Mouse (Mus musculus) midbrain, embryonic 15.5 days (tissue): ENCODE results near the gene Dkc1. TPM values are rescaled to one million over a fixed set of nuclear protein-coding genes. Genes with fewer than 3 reads are reported as not detected.

Experiments
- ATAC-seq: fragments of 200-750 bp; cut with Nextera tagmentation; replicated peaks from 2 replicates; pipeline ENCODE4 v1.8.0; 2017; ENCODE audit warnings: moderate TSS enrichment
- H3K27ac ChIP-seq: fragments of 300-500 bp; sonication (generic); 2 replicates; pipeline ENCODE4 v1.5.1; 2015; ENCODE audit warnings: mild to moderate bottlenecking, inconsistent platforms
- H3K27me3 ChIP-seq: fragments of 300-500 bp; sonication (generic); replicated peaks from 2 replicates; pipeline ENCODE4 v1.6.1; 2015; ENCODE audit warnings: inconsistent platforms
- H3K36me3 ChIP-seq: fragments of 300-500 bp; sonication (generic); replicated peaks from 2 replicates; pipeline ENCODE4 v1.6.1; 2015; ENCODE audit warnings: inconsistent platforms
- H3K4me1 ChIP-seq: fragments of 300-500 bp; sonication (generic); 2 replicates; pipeline ENCODE4 v1.6.1; 2015; ENCODE audit warnings: inconsistent platforms
- H3K4me2 ChIP-seq: fragments of 300-500 bp; sonication (generic); 2 replicates; pipeline ENCODE4 v1.6.1; 2015; ENCODE audit warnings: inconsistent platforms, mild to moderate bottlenecking, moderate library complexity
- H3K4me3 ChIP-seq: fragments of 300-500 bp; sonication (generic); 2 replicates; pipeline ENCODE4 v1.5.1; 2015; ENCODE audit warnings: mild to moderate bottlenecking, inconsistent platforms
- H3K9ac ChIP-seq: fragments of 300-500 bp; sonication (generic); 2 replicates; pipeline ENCODE4 v1.6.1; 2015; ENCODE audit warnings: mild to moderate bottlenecking, inconsistent platforms
- H3K9me3 ChIP-seq: fragments of 300-500 bp; sonication (generic); 2 replicates; pipeline ENCODE4 v1.6.1; 2016; ENCODE audit warnings: inconsistent platforms
- WGBS: fragments of 180-500 bp; shearing (Covaris S2); methylation state at CpG from one replicate; pipeline ENCODE4 v1.1.7; 2015; ENCODE audit warnings: mixed read lengths; 5-methylcytosine and 5-hydroxymethylcytosine counted together
- polyA plus RNA-seq: library from polyadenylated mRNA; unstranded; fragments of >200 nt; fragmentation: Nextera tagmentation; extraction: Ambion mirVana; gene quantifications from 2 replicates; pipeline ENCODE4 v1.2.1, GENCODE M21; 2015

Dkc1 gene
- polyA plus RNA-seq, result 58.5 and 59.8 TPM in 2 replicates

DNA sequence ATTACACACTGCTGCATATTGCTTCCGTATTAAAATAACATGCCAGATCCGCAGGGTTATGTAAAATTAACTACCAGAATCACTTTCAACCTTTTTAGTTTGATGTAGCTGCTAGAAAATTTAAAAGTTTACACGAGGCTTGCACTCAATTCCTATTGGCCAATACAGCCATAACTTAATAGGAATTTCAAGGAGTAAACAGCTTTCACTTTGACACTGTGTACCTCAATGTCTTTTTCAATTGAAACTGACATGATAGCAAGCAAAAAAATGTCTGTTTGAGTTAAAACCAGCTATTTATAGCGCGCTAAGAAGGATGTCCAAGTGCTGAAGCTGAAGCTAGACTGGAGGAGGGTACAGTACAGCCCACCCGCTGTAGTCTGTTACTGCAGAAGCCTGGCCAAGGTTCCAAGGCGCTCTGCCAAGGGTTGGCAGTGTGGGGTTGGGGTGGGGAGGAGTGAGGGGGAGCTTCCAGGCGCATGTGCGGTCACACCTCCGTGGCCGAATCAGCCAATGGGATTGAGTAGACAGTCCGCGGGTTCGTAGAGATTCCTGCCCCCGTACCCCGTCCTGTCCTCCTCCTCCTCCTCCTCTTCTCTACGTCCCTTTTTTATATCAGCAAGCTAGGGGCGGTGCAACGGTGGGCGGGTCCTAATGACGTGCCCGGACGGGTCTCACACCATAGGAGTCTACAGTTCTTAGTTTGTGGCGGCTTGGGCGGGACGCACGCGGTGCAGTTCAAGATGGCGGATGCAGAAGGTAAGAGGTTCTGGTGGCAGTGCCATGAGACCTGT lies at the start of gene Dkc1:
TSS of gene Dkc1 (plus strand) at position 486 of the 794 bp plus-strand sequence.
- no peaks in the 10 kb centered on the region for H3K36me3 ChIP-seq
- peak within 1 kb of the TSS; percentile 47 for H3K9ac ChIP-seq
- no peaks in the 10 kb centered on the region for H3K9me3 ChIP-seq
- no peaks in the 10 kb centered on the region for H3K27me3 ChIP-seq
- peak within 1 kb of the TSS; percentile 72 for H3K27ac ChIP-seq
- peak; percentile 100 for ATAC-seq
- H3K4me2 ChIP-seq, result peak within 1 kb of the TSS; percentile 56
- no peaks in the 10 kb centered on the region; the same call in 1 of the 2 replicates for H3K4me1 ChIP-seq
- H3K4me3 ChIP-seq, result peak within 1 kb of the TSS; percentile 54
- 26% methylated on average over 29 of the region's 29 CpGs for WGBS

DNA sequence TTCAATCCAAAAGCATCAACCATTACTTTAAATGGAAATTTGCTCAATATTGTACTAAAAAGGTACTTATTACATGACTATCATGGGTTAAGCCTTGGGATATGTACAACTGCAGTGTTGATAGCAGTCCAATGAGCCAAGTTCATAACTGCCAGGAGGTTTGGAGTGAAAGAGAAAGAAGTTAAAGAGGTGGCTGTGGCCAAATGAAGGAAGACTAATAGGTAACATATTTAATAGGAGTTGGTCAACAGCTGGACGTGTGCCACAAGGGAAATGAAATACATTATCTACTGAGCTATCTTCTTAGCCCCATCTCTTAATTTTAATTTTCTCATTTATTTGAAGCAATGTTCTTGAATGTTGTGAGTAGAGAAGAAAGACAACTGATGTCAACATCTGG lies 49.7 kb upstream of the Dkc1 start:
- no peak overlapping the region for H3K9ac ChIP-seq
- 91% methylated on average over 1 of the region's 1 CpGs for WGBS
- no peaks in the 10 kb centered on the region for H3K36me3 ChIP-seq
- H3K9me3 ChIP-seq, result no peaks in the 10 kb centered on the region
- no peaks in the 10 kb centered on the region for H3K4me1 ChIP-seq
- H3K27ac ChIP-seq, result no peak overlapping the region
- H3K4me3 ChIP-seq, result no peak overlapping the region
- no peak overlapping the region for H3K4me2 ChIP-seq
- ATAC-seq, result no peak
- H3K27me3 ChIP-seq, result no peaks in the 10 kb centered on the region

DNA sequence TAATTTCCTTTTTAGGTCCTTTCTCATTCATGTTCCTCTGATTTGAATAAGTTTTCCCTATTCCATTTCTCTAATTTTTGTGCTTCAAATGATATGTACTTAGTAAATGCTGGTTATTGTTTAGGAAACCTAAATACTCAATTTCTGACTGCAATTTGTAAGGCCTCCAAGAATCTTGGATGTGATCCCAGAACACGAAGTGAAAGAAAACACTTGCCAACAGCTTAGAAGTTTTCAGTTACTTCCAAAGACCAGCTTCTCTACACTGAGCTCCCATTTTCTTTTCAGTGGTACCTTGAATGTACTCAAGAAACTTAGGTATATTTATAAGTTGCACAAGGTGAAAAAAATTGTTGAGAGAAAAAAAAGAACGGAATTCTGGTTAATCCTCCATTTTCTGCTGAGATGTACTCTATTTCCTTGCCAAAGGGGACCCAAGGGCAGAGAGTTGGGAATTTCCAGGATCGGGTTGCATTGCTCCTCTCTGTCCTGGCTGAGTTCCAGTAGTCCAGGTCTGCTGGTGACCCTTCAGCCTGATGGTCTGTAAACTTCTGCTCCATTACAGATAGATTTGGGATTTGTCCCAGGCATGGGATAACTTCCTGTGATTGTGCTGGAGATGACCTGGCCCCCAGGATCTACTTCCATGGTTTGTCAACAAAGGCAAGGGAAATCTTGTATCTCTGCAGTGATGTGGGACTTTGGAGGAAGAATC lies 48.6 kb upstream of the Dkc1 start:
- no peak for ATAC-seq
- Histone ChIP-seq H3K27me3 (no peaks in the 10 kb centered on the region), H3K9me3 (no peaks in the 10 kb centered on the region), H3K36me3 (no peaks in the 10 kb centered on the region), H3K4me1 (no peaks in the 10 kb centered on the region), H3K27ac (no peak overlapping the region), H3K4me3 (no peak overlapping the region), H3K9ac (no peak overlapping the region), H3K4me2 (no peak overlapping the region)
- 74% methylated on average over 3 of the region's 3 CpGs for WGBS

DNA sequence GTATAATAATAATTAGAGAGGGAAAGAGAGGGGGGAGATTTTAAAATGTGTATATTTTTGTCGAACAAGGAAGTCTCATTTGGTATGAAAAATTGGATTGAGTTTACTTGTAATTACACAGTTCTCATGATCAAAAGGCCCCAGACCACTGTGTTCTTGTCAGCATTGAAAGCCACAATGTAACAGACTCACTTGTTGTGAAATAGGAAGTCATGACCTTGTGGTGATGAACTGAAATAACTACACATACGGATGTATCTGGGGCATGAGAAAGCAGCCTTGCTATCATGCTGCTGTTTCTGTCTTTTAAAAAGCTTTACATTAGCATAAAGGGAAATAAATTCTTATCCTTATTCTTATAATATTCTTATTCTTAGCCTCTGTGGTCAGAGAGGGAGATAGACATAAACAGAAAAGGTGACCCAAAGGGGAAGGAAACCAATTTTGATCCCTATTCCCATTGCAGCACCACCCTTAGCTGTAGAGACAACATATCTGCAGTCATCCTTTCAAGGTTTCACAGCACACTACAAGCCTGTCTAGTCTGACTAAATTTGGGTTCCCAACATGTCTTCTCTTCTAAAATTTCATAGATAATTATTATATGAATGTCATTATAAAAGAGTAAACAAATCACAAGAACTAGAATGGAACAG lies 39.4 kb upstream of the Dkc1 start:
- Histone ChIP-seq H3K4me2 (no peak overlapping the region), H3K9me3 (no peaks in the 10 kb centered on the region)

DNA sequence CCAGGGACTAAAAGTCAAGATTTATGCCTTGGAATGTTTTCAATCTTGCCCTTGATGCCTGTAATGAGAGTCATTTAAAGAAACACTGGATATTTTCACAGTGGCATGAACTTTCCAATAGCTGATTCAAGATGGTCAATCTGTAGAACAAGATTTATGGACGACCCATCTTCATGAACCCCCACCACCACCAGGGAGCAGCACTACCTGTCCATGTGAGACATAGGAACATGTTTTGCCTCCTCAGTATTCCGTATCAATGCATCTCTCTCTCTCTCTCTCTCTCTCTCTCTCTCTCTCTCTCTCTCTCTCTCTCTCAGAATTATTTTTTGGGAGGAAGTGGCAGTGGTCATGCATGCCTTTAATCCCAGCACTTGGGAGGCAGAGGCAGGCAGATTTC lies 13.3 kb upstream of the Dkc1 start:
- no peak overlapping the region for H3K9ac ChIP-seq
- 59% methylated on average over 2 of the region's 2 CpGs for WGBS
- H3K27me3 ChIP-seq, result no peaks in the 10 kb centered on the region
- H3K27ac ChIP-seq, result no peak overlapping the region
- H3K4me2 ChIP-seq, result no peak overlapping the region
- H3K36me3 ChIP-seq, result no peaks in the 10 kb centered on the region
- no peak overlapping the region for H3K4me3 ChIP-seq
- ATAC-seq, result no peak
- H3K9me3 ChIP-seq, result no peaks in the 10 kb centered on the region
- H3K4me1 ChIP-seq, result no peaks in the 10 kb centered on the region

More for the DNA sequence above, 39.4 kb upstream of the Dkc1 start:
- H3K27me3 ChIP-seq, result no peaks in the 10 kb centered on the region
- no peak overlapping the region for H3K9ac ChIP-seq
- ATAC-seq, result no peak
- H3K4me1 ChIP-seq, result no peaks in the 10 kb centered on the region
- no peaks in the 10 kb centered on the region for H3K36me3 ChIP-seq
- 94% methylated on average over 2 of the region's 2 CpGs for WGBS
- no peak overlapping the region for H3K4me3 ChIP-seq
- H3K27ac ChIP-seq, result no peak overlapping the region

DNA sequence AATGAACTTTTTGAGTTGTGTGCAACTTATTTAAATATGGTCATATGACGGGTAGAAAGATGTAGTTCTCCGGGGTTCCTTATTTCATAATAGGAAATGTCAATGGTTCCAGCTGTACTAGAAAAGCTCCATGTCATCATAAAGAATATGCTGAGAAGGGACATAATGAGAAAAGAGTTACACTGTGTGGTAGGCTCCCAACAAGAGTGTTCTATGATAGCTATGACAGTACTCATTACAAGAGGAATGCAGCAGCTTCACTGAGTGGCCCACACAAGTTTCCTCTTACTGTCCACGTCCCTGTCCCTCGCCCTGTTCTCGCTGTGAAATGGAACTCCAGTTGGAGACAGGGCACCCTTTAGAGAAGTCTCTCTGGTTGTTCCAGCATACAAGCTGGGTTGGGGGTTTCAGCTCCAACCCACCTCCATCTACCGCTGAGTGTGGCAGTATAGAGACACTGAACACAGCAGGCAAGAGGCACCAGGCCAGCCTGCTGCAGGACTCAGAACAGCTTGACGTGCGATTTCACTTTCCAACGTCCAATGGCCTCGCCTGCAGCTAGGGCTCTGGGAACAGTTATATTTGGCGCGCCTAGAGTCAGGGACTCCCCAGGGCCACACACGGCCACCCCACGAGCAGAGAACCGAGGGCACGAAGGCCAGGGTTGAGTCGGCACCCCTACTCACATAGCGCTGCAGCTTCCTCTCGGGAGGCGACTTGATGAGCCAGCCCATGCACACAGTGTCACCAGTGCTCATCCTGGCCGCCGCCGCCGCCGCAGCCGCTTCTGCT lies 11.5 kb upstream of the Dkc1 start:
- WGBS, result 30% methylated on average over 26 of the region's 26 CpGs
- Histone ChIP-seq H3K4me2 (peak overlapping the region; percentile 57), H3K27me3 (no peaks in the 10 kb centered on the region), H3K9me3 (no peaks in the 10 kb centered on the region), H3K4me3 (peak overlapping the region; percentile 50), H3K36me3 (no peaks in the 10 kb centered on the region), H3K4me1 (no peaks in the 10 kb centered on the region), H3K27ac (peak overlapping the region; percentile 49), H3K9ac (peak overlapping the region; percentile 48)
- peak; percentile 93 for ATAC-seq

DNA sequence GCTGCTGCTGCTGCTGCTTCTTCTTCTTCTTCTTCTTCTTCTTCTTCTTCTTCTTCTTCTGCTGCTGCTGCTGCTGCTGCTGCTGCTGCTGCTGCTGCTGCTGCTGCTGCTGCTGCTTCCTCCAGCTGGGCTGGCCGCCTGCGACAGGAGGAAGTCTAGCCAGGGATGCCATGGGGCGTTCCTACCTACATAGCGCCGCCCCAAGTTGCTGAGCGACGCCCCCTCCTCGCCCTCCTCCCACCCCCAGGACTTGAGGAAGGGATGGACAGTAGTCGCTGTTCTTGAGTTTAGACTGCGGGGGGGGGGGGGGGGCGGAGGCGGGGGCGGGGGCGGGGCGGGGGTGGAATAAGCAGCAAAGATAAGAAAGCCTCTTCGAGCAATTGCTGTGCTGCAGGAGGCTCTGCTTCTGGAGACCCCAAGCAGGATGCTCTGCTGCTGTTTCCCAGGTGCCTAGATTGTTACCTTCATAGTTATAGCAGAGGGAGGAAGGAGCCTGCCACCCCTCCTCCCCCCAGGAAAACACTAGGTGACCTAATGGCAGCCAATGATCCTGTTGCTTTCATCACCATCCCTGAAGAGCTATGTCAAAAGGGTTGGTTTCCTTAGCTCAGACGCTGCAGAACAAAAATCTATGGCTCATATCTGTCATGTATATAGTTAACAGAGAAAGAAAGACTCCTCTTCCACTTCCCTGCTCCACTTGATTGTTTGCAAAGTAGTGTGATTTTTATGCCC lies 10.7 kb upstream of the Dkc1 start, which contains the start of gene Gab3:
TSS of gene Gab3 (minus strand) at position 685 of the 735 bp plus-strand sequence.
- H3K36me3 ChIP-seq, result no peaks in the 10 kb centered on the region
- peak within 1 kb of the TSS; percentile 48 for H3K9ac ChIP-seq
- H3K4me1 ChIP-seq, result no peaks in the 10 kb centered on the region
- H3K4me3 ChIP-seq, result peak within 1 kb of the TSS; percentile 50
- peak; percentile 97 for ATAC-seq
- H3K27me3 ChIP-seq, result no peaks in the 10 kb centered on the region
- peak within 1 kb of the TSS; percentile 57 for H3K4me2 ChIP-seq
- H3K9me3 ChIP-seq, result no peaks in the 10 kb centered on the region
- WGBS, result 17% methylated on average over 9 of the region's 17 CpGs
- peak within 1 kb of the TSS; percentile 49 for H3K27ac ChIP-seq

DNA sequence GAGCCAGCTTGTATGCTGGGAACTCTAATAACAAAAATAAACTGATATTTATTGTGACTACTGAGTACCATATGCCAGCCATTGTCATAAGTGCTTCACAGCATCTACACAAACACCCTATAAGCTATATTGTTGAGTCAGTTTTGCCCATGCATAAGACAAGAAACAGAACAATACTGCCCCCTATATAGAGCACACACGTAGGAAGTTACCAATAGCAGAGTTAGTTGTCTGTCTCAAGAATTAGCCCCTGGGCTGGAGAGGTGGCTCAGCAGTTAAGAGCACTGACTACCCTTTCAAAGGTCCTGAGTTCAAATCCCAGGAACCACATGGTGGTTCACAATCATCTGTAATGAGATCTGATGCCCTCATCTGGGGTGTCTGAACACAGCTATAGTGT lies 10.0 kb upstream of the Dkc1 start:
- H3K27me3 ChIP-seq, result no peaks in the 10 kb centered on the region
- peak; percentile 29 for ATAC-seq
- H3K36me3 ChIP-seq, result no peaks in the 10 kb centered on the region
- 0 out of 2 replicates have a peak overlapping the region, but pooled peaks have one; percentile 57 for H3K4me2 ChIP-seq
- H3K4me1 ChIP-seq, result no peaks in the 10 kb centered on the region
- 39% methylated on average over 1 of the region's 1 CpGs for WGBS
- H3K27ac ChIP-seq, result no peak overlapping the region
- H3K9me3 ChIP-seq, result no peaks in the 10 kb centered on the region
- no peak overlapping the region for H3K4me3 ChIP-seq
- no peak overlapping the region for H3K9ac ChIP-seq

DNA sequence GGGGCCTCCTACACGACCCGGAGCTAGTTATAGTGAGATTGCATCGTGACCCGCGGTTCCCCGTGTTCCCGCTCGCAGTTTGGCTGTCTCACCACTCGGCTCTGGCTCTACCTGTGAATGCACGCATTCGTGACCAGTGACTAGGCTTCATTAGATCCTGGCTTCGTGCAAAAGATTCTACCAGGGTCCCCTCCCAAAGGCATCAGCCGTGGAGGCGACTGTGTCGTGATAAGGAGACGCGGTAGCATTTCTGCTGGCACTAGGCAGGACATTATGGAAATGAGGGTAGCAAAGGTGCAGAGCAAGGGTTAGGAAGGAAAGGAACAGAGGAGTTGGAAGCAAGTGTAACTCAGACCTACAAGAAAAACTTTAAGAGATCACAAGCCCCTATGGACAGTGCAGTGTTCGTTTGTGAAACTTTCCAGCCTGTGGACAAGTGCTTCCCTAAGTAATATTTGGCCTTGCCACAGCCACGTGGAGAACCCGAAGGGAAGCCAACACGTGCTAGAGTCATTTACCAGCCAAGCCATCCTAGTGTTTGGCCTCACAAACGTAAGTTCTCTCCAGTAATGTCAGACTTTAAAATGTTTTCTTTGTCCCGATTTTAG lies 613 bp downstream of the Dkc1 start:
- Histone ChIP-seq H3K4me1 (no peaks in the 10 kb centered on the region; the same call in 1 of the 2 replicates), H3K27ac (peak overlapping the region; percentile 72), H3K27me3 (no peaks in the 10 kb centered on the region), H3K36me3 (no peaks in the 10 kb centered on the region), H3K9me3 (no peaks in the 10 kb centered on the region), H3K9ac (peak overlapping the region; percentile 47), H3K4me2 (peak overlapping the region; percentile 56), H3K4me3 (peak overlapping the region; percentile 54)
- 16% methylated on average over 23 of the region's 23 CpGs for WGBS
- ATAC-seq, result peak; percentile 25

DNA sequence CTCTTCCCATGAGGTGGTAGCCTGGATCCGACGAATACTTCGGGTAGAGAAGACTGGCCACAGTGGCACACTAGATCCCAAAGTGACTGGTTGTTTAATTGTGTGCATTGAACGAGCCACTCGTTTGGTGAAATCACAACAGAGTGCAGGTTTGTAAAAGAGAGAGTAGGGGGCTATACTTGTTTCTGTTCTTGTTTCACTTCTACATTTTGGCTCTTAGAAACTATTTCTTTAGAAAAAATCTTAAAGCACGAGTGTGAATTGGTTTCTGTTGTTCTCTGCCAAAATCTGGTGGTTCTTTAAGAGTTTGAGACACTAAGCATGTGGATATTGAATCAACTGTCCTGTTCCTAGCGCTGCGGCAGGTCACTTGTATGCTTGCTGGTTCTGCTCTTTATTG lies 3.1 kb downstream of the Dkc1 start:
- Histone ChIP-seq H3K27me3 (no peaks in the 10 kb centered on the region), H3K36me3 (0 out of 2 replicates have a peak, but pooled peaks cover 3% of the 10 kb centered on the region), H3K4me1 (no peaks in the 10 kb centered on the region; the same call in 1 of the 2 replicates), H3K9me3 (no peaks in the 10 kb centered on the region), H3K27ac (no peak overlapping the region), H3K4me2 (no peak overlapping the region), H3K9ac (no peak overlapping the region), H3K4me3 (no peak overlapping the region)
- no peak for ATAC-seq
- 94% methylated on average over 8 of the region's 8 CpGs for WGBS

DNA sequence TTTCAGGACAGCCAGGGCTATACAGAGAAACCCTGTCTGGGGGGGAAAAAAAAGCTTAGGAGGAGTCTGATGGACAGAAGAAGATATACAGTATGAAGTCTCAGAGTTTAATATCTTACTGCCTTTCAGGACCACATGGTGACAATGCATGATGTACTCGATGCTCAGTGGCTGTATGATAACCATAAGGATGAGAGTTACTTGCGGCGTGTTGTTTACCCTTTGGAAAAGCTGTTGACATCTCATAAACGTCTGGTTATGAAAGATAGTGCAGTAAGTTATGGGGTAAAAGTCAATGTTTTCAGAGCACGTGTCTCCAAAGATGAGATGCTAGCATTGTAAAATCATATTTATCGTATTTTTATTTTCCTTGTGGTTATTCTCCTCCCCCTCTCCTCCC lies 6.6 kb downstream of the Dkc1 start:
- no peak overlapping the region for H3K9ac ChIP-seq

More for the DNA sequence above, 6.6 kb downstream of the Dkc1 start:
- H3K9me3 ChIP-seq, result no peaks in the 10 kb centered on the region
- no peak for ATAC-seq
- H3K27ac ChIP-seq, result no peak overlapping the region
- no peaks in the 10 kb centered on the region; the same call in 1 of the 2 replicates for H3K4me1 ChIP-seq
- no peaks in the 10 kb centered on the region for H3K27me3 ChIP-seq
- no peak overlapping the region for H3K4me2 ChIP-seq
- 90% methylated on average over 6 of the region's 6 CpGs for WGBS
- peaks cover 12% of the 10 kb centered on the region; the same call in 1 of the 2 replicates for H3K36me3 ChIP-seq
- no peak overlapping the region for H3K4me3 ChIP-seq
